Mouse (Mus musculus) cerebellum, adult 2 months (tissue): ENCODE data around the gene Gm20458.

Experiments
- CTCF ChIP-seq: fragments of 200-500 bp; IDR thresholded peaks from 2 replicates; pipeline ENCODE4 v1.5.1; 2011; ENCODE audit warnings: low read depth, mild to moderate bottlenecking, control low read depth, low read length, moderate library complexity, borderline replicate concordance; ENCODE audit not compliant: insufficient read depth
- POLR2A ChIP-seq: fragments of 200-500 bp; IDR thresholded peaks from 2 replicates; pipeline ENCODE4 v1.6.1; 2011; ENCODE audit warnings: low read length, control low read depth, borderline replicate concordance; ENCODE audit not compliant: insufficient read depth

GRCm38 (mm10) chr2:164496331-164496730 lies 35.6 kb downstream of the Gm20458 start:
- TF ChIP-seq POLR2A, result no peak
- no peak for TF ChIP-seq CTCF
